Mouse (Mus musculus) liver, postnatal 0 days (tissue): ENCODE measurements at regions not wholly inside any gene's neighbourhood (a gene's known extent, or its start where the extent isn't known, plus 50 kb on each side); places are given as distances from the start of the nearest gene placed in this dataset.

Experiments used
- CTCF ChIP-seq: sonication (generic); IDR thresholded peaks from 2 replicates; pipeline ENCODE4 v1.5.1; 2016; ENCODE audit warnings: antibody characterized with exemption, low read depth
- EP300 ChIP-seq: IDR thresholded peaks from 2 replicates; pipeline ENCODE4 v1.6.1; 2016; ENCODE audit warnings: antibody characterized with exemption, low read depth, mild to moderate bottlenecking

DNA sequence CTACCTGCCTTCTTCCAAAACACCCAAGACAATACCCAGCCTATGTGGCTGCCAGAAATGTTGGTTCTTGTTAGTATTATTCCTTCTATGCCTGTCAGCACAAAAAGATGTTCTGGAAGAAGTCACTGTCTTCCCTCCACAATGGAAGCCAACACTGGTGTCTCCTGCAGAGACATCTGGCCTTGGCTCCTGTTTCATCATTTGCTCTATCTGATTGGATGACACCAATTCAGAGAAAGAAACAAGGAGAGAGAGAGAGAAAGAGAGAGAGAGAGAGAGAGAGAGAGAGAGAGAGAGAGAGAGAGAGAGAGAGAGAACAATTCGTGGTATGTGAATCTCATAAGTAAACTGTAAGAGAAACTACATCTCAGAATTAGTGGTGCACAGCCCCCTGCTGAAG, 218.9 kb upstream of the Klf3 start:
- TF ChIP-seq CTCF (no peak), EP300 (no peak)
